Mouse (Mus musculus) kidney, embryonic 14.5 days (tissue): ENCODE measurements around the gene Acer3. TPM values are rescaled to one million over a fixed set of nuclear protein-coding genes. Genes with fewer than 3 reads are reported as not detected.

ENCODE experiments used
- ATAC-seq: fragments of 200-750 bp; cut with Nextera tagmentation; 2 replicates; pipeline ENCODE4 v1.8.0; 2017; ENCODE audit warnings: moderate number of reproducible peaks, mild to moderate bottlenecking, moderate TSS enrichment, moderate library complexity; ENCODE audit not compliant: low FRiP score, low TSS enrichment
- H3K27ac ChIP-seq: fragments of 300-500 bp; sonication (generic); 2 replicates; pipeline ENCODE4 v1.5.1; 2014; ENCODE audit warnings: low read depth, mild to moderate bottlenecking, low read length, moderate library complexity, mixed read lengths
- H3K27me3 ChIP-seq: fragments of 300-500 bp; sonication (generic); 2 replicates; pipeline ENCODE4 v1.6.1; 2014; ENCODE audit warnings: mild to moderate bottlenecking, low read length; ENCODE audit not compliant: control insufficient read depth, insufficient read depth
- H3K36me3 ChIP-seq: fragments of 300-500 bp; sonication (generic); 2 replicates; pipeline ENCODE4 v1.6.1; 2014; ENCODE audit warnings: low read length, mixed read lengths; ENCODE audit not compliant: control insufficient read depth, insufficient read depth
- H3K4me1 ChIP-seq: fragments of 300-500 bp; sonication (generic); 2 replicates; pipeline ENCODE4 v1.6.1; 2014; ENCODE audit warnings: low read length, mixed read lengths; ENCODE audit not compliant: control insufficient read depth, insufficient read depth
- H3K4me2 ChIP-seq: fragments of 300-500 bp; sonication (generic); replicated peaks from 2 replicates; pipeline ENCODE4 v1.6.1; 2014; ENCODE audit warnings: low read depth, mild to moderate bottlenecking, low read length
- H3K4me3 ChIP-seq: fragments of 300-500 bp; sonication (generic); 2 replicates; pipeline ENCODE4 v1.5.1; 2014; ENCODE audit warnings: mild to moderate bottlenecking, low read length
- H3K9ac ChIP-seq: fragments of 300-500 bp; sonication (generic); 2 replicates; pipeline ENCODE4 v1.6.1; 2014; ENCODE audit warnings: low read depth, mild to moderate bottlenecking, low read length, moderate library complexity
- H3K9me3 ChIP-seq: fragments of 300-500 bp; sonication (generic); 2 replicates; pipeline ENCODE4 v1.6.1; 2016; ENCODE audit warnings: low read length; ENCODE audit not compliant: control insufficient read depth
- WGBS: fragments of 180-500 bp; shearing (Covaris S2); extraction: QIAGEN DNeasy Blood & Tissue Kit; methylation state at CpG from one replicate; pipeline ENCODE4 v1.1.7; 2014; 5-methylcytosine and 5-hydroxymethylcytosine counted together
- polyA plus RNA-seq: library from polyadenylated mRNA; unstranded; fragments of >200 nt; fragmentation: Nextera tagmentation; extraction: Ambion mirVana; gene quantifications from 2 replicates; pipeline ENCODE4 v1.2.1, GENCODE M21; 2014

Gene Acer3
- polyA plus RNA-seq, 1 experiment from 2014 or later = 25.6 TPM

DNA sequence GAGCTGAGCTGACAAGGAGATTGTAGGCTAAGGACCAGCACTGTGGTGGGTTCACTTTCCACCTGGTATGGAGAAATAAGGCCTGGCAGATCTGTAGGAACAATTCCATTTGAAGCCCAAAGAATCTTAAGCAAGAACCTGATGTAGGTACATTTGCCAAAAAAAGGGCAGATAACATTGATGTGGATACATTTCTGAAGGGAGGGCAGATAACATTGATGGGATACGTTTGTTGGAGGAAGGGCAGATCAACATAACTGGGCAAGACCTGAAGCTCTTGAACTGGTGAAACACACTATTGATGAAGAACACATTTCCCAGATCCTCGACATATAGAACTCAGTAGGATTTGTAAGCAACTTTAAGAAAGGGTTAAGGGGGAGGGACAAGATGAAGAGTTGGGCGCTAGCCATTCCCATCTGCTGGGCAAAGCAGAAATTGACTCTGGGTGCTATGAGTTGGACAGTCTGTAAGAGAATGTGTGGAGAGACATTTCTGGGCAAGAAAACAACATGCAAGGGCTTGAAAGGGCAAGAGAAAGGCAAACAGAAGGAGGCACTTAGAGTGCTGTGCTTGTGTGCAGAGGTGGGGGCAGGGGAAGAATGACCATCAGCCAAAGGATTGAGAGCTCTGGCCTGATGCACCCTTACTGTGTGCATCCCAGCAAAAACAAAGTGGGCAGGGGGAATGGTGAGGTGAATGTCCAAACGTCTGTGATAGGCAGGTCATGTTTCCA lies 8.7 kb downstream of the Acer3 start:
- Histone ChIP-seq H3K9ac (no peak overlapping the region), H3K9me3 (no peaks in the 10 kb centered on the region), H3K36me3 (no peaks in the 10 kb centered on the region), H3K4me3 (no peak overlapping the region), H3K27me3 (no peaks in the 10 kb centered on the region), H3K4me1 (peaks cover 3% of the 10 kb centered on the region; the same call in 1 of the 2 replicates), H3K4me2 (no peak overlapping the region), H3K27ac (no peak overlapping the region)
- ATAC-seq = no peak
- WGBS = 72% methylated on average over 4 of the region's 4 CpGs

DNA sequence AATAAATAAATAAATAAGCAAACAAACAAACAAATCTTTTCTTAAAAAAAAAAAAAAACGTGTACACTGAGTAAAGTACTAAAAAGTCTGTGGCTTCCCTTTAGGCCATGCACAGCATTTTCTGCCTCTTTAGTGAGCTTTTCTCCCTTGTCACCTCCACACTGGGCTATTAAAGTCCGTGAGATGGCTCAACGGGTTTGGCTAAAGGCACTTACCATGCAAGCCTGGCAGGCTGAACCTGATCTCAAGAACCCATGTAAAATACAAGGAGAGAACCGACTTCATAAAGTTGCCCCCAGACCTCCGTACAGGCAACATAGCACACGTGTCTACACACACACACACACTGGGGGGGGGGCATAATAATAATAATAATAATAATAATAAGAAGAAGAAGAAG lies 10.7 kb downstream of the Acer3 start:
- 50% methylated on average over 6 of the region's 6 CpGs for WGBS
- ATAC-seq = no peak

DNA sequence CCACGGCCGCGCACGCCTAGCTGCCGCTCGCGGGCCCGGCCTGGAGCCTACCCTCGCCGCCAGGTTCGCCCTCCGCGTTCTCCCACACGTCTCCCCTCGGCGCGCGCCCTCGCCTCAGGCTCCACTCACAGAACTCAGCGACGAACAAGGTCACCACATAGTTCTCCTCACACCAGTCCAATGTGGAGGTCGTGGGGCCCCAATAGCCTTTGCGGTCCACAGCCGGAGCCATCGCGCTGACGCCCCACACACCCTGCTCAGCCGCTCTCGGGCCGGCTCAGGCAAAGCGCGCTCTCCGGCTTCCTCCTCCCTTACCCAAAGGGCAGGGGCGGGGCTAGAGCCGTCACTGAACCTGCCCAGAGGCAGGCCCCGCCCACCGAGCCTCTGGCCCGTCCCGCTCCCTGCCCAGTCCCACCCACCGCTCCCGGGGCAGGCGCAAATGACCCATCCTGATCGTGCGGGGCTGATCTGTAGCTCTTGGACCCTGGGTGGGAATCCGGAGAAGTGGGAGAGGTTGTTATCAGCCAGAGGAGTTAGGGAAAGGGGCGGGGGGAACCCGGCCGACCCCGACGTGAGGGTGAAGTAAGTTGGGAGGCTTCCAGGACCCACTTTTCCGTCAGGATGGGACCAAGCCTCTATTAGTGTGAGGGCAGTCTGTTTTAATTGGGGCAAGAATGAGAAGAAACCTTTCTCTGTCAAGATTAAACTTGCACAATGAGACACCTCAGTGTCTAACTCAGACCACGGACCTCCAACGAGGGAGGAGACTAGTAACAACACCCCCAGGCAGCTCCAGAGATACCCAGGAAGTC lies 11.6 kb downstream of the Acer3 start:
- H3K9ac ChIP-seq = peak overlapping the region; percentile 77
- peak; percentile 100 for ATAC-seq
- no peaks in the 10 kb centered on the region for H3K36me3 ChIP-seq
- peak overlapping the region; percentile 91 for H3K4me2 ChIP-seq
- peak overlapping the region; percentile 56 for H3K4me3 ChIP-seq
- peaks cover 3% of the 10 kb centered on the region; the same call in 1 of the 2 replicates for H3K4me1 ChIP-seq
- H3K9me3 ChIP-seq = no peaks in the 10 kb centered on the region
- no peaks in the 10 kb centered on the region for H3K27me3 ChIP-seq
- H3K27ac ChIP-seq = no peak overlapping the region
- WGBS = 1% methylated on average over 52 of the region's 53 CpGs

More for the DNA sequence above, 10.7 kb downstream of the Acer3 start:
- Histone ChIP-seq H3K27ac (no peak overlapping the region), H3K36me3 (no peaks in the 10 kb centered on the region), H3K9me3 (no peaks in the 10 kb centered on the region), H3K4me3 (no peak overlapping the region), H3K4me2 (no peak overlapping the region), H3K27me3 (no peaks in the 10 kb centered on the region), H3K4me1 (peaks cover 3% of the 10 kb centered on the region; the same call in 1 of the 2 replicates), H3K9ac (no peak overlapping the region)

DNA sequence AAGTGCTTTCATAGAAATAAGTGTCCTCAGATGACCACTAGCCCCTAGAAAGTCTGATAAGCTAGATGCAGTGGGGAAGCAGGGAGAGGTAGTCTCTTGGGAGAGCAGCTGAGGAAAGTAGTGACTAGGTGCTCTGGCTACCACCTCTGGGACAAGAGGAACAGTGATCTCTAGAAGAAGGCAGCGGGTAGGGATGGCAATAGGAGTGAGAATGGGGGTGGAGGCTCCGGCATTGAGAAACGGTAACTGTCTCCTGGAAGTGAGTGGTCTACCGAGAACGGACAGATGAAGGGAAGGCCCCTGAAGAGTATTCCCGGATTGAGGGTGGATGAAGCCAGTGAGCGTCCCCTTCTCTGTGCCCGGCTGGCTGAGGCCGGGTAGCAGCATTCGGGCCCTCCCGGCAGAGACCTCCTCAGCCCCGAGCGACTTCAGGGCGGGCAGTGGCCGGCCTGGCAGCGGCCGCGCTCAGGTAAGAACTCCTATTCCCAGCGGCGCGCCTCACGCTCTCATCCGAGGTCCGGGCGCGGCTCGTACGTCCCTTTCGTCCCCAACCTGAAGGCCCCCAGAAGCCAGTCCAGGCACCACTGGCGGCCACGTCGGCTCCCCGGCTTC lies 12.3 kb downstream of the Acer3 start:
- Histone ChIP-seq H3K27me3 (no peaks in the 10 kb centered on the region), H3K4me2 (peak overlapping the region; percentile 91), H3K4me1 (peaks cover 3% of the 10 kb centered on the region; the same call in 1 of the 2 replicates), H3K9ac (peak overlapping the region; percentile 77), H3K36me3 (no peaks in the 10 kb centered on the region), H3K4me3 (peak overlapping the region; percentile 56), H3K9me3 (no peaks in the 10 kb centered on the region), H3K27ac (no peak overlapping the region)
- WGBS = under 1% methylated on average over 31 of the region's 33 CpGs
- ATAC-seq = peak; percentile 73; the same call in 1 of the 2 replicates

DNA sequence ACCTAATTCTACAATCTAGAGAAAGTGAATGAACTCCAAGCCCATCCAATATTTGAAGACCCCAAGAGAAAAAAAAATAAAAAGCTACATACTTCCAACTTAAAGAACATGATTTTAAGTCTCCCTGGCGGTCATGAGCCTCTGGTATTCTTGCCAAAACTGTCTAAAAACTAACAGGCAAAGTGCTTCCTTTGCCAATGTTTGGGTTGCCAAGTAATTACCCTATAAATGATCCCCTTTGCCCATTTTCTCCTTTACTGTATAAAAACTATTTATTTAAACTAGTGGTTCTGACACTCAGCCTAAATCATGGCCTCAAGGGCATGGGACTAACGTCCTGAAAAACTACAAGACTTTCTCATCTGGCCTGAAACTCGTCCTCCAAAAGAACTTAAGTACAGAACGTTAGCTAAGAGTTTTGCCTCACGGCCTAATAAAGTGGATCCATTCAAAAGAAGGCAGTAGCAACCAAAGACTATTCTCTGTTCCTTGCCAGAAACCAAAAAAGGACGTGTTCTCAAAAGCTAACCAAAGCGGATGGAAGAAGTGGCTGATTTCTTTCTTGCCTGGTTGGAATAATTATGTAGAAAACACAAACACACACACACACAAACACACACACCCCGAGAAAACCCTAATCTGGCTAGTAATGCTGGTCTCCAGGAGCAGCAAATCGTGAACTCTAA lies 12.9 kb downstream of the Acer3 start:
- Histone ChIP-seq H3K4me2 (peak overlapping the region; percentile 91), H3K9me3 (no peaks in the 10 kb centered on the region), H3K27ac (no peak overlapping the region), H3K9ac (peak overlapping the region; percentile 77), H3K4me3 (peak overlapping the region; percentile 56), H3K4me1 (peaks cover 3% of the 10 kb centered on the region; the same call in 1 of the 2 replicates), H3K27me3 (no peaks in the 10 kb centered on the region), H3K36me3 (no peaks in the 10 kb centered on the region)
- no peak for ATAC-seq
- 43% methylated on average over 9 of the region's 9 CpGs for WGBS

DNA sequence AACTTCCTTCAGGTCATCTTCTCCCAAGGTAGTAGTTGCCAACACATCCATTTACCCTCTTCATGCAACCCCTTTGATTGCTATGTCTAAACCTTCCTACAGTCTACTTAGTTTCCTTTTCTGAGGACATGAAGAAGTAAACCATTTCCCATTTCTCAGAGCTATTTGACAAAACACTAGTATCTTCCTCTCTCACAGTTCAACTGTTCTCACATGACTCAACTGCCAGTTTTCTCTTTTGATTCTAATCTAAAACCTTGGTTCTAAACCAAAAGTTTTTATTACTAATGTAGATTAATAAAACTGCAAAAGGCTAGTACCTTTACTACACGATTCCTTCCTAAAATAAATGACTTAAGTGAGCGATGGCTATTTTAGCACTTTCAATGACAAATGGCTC lies 13.6 kb downstream of the Acer3 start:
- no peak overlapping the region for H3K4me3 ChIP-seq

DNA sequence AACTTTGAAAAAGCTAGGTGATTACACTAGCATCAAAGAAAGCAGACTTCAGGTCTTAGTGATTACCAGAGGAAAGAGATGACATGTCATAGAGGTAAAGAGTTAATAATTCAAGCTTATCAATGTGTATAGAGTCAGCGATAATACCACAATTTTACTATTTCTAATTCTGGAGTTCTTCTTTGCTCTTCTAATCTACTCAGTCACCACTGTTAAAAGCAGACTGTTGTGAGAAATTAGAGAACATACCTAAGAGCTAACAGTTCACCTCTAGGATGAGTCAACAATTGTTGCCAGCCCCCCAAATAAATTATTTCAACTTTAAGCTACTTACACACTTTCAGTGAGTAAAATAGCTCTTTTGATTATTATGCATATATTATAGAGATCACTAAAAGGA lies 28.1 kb downstream of the Acer3 start:
- WGBS = 93% methylated on average over 1 of the region's 1 CpGs

More for the DNA sequence above, 13.6 kb downstream of the Acer3 start:
- H3K27me3 ChIP-seq = no peaks in the 10 kb centered on the region
- WGBS = 97% methylated on average over 2 of the region's 2 CpGs
- peaks cover 3% of the 10 kb centered on the region; the same call in 1 of the 2 replicates for H3K4me1 ChIP-seq
- H3K9me3 ChIP-seq = no peaks in the 10 kb centered on the region
- no peak overlapping the region for H3K4me2 ChIP-seq
- no peaks in the 10 kb centered on the region for H3K36me3 ChIP-seq
- no peak overlapping the region for H3K27ac ChIP-seq
- ATAC-seq = no peak
- H3K9ac ChIP-seq = no peak overlapping the region

DNA sequence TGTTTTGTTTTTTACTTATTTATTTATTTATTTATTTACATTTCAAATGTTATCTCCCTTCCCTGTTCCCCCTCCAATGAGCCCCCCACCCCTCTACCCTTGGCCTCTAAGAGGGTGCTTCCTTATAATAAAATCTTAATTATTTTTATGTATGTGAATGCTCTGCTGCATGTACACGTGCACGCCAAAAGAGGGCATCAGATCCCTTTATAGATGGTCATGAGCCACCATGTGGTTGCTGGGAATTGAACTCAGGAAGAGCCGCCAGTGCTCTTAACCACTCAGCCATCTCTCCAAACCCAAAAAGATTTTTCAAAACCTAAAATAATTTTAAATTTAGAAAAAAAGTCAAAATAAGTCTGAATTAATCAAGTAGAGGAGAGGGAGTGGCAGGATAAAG lies 31.4 kb downstream of the Acer3 start:
- Histone ChIP-seq H3K9me3 (no peaks in the 10 kb centered on the region), H3K27me3 (no peaks in the 10 kb centered on the region), H3K9ac (no peak overlapping the region), H3K36me3 (no peaks in the 10 kb centered on the region), H3K27ac (no peak overlapping the region), H3K4me2 (no peak overlapping the region), H3K4me1 (no peaks in the 10 kb centered on the region), H3K4me3 (no peak overlapping the region)
- no peak for ATAC-seq
- 39% methylated on average over 3 of the region's 3 CpGs for WGBS

More for the DNA sequence above, 28.1 kb downstream of the Acer3 start:
- Histone ChIP-seq H3K4me2 (no peak overlapping the region), H3K4me1 (no peaks in the 10 kb centered on the region), H3K4me3 (no peak overlapping the region), H3K27me3 (no peaks in the 10 kb centered on the region), H3K9me3 (no peaks in the 10 kb centered on the region), H3K36me3 (no peaks in the 10 kb centered on the region), H3K27ac (no peak overlapping the region), H3K9ac (no peak overlapping the region)
- no peak for ATAC-seq
